Mouse (Mus musculus): Measurements from ENCODE around the gene Hax1. TPM values are rescaled to one million over a fixed set of nuclear protein-coding genes. Genes with fewer than 3 reads are reported as not detected.
A peak's percentile ranks its signal among the peaks of the same experiment; 100 is the strongest.

The Hax1 gene
- total RNA-seq, 1 experiment = 222 TPM

DNA sequence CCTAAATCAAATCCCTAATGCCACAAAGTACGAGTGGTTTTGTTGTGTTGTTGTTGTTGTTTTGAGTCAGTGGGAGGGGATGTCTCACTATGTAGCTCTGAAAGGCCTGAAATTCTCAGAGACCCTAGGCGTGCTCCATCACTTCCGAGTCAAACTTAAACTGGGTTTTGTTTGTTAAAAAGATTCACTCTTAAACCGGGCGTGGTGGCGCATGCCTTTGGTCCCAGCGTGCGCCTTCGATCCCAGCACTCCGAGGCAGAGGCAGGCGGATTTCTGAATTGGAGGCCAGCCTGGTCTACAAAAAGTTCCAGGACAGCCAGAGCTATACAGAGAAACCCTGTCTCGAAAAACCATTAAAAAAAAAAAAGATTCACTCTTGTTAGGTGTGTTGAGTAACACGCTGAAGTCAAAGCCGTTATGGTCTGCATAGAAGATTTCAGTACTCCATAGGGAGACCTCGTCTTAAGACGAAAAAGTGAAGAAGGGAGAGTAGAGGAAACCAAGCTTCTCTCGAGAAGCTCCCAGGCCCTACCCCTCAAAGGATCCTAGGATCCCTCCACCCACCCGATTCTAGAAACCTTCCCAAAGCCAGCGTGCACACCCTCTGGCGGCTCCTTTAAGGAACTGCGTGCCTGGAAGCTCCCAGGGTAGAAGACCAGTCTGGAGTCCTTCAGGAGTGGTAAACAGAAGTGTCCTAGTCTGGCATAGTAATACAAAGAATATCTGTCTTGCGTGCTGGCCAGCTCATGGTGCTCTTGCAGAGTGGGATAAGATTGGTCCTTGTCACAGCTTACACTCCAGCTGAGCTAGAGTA lies 34.4 kb downstream of the Hax1 start:
- in situ Hi-C loops (cut with MboI; ENCODE audit: low sequenced_read_pairs in 2 of 2, unreplicated experiment in 2 of 2) = no loop called here
- Histone ChIP-seq H3K9ac (ENCODE audit: insufficient read depth, low read depth, low read length, poor library complexity, severe bottlenecking) (peak overlapping the region; percentile 87), H3K36me3 (ENCODE audit: control insufficient read depth, insufficient read depth, low read length, poor library complexity, severe bottlenecking) (no peaks in the 10 kb centered on the region), H3K4me3 (ENCODE audit: insufficient read depth in 1 of 2, low read depth in 1 of 2, low read length in 2 of 2, poor library complexity in 1 of 2, severe bottlenecking in 1 of 2) (peak overlapping the region; percentile 87 to 90), H3K27ac (ENCODE audit: insufficient read depth, low read depth, low read length, poor library complexity, severe bottlenecking) (0 out of 2 replicates have a peak overlapping the region, but pooled peaks have one; percentile 48), H3K4me1 (ENCODE audit: control insufficient read depth in 2 of 2, insufficient read depth in 2 of 2, low read length in 2 of 2, poor library complexity in 1 of 2) (peaks cover 0 to 13% of the 10 kb centered on the region in 2 experiments; a peak in 3 of 4 replicates), H3K9me3 (ENCODE audit: control insufficient read depth, insufficient read depth, low read depth, low read length) (no peaks in the 10 kb centered on the region)
- DNase-seq (ENCODE audit: low read depth, low spot score) = peak; percentile 89
- TF ChIP-seq MAFK (IDR thresholded peaks at IDR 0.05; ENCODE audit: insufficient read depth, low read depth, low read length) = no peak
- TF ChIP-seq ZC3H11A (IDR thresholded peaks at IDR 0.05; ENCODE audit: borderline replicate concordance, low read depth, low read length) = no peak
- no peak for TF ChIP-seq ZNF384 (IDR thresholded peaks at IDR 0.05; ENCODE audit: low read depth, low read length)
- no peak for TF ChIP-seq HCFC1 (IDR thresholded peaks at IDR 0.05; ENCODE audit: borderline replicate concordance, insufficient read depth, low read length)
- no peak for TF ChIP-seq CHD2 (IDR thresholded peaks at IDR 0.05; ENCODE audit: low read depth, low read length)

DNA sequence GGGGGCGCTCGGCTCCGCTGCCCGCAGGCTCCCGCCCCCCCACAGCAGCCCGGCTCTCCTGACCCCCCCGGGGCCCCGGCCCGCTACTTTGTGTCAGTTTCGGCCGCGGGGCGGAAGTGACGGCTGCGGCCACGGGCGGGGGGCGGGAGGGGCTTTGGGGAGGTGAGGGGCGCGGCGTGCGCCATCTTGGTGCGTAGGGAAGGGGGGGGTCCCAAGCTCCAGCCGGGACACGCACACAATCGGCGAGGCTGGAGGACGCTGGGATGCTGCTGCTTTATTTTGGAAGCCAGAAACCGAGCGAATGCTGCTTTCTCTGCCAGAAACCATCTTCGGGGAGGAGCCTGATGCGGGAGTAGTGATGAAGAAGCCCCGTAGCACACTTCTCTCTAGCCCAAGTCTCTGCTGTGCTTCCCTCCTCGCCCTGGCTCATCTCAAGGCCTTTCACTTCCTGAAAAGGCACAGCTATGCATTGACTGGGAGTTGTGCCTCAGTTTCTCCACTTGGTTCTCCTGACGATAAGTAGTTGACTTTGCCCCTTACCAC lies 35.3 kb downstream of the Hax1 start, which contains the start of gene Atp8b2:
Gene Atp8b2, minus strand, starts transcription at position 288 of the 543 bp plus-strand sequence.
- Histone ChIP-seq H3K4me1 (ENCODE audit: control insufficient read depth in 2 of 2, insufficient read depth in 2 of 2, low read length in 2 of 2, poor library complexity in 1 of 2) (peaks cover 0 to 17% of the 10 kb centered on the region in 2 experiments; a peak in 3 of 4 replicates), H3K9me3 (ENCODE audit: control insufficient read depth, insufficient read depth, low read depth, low read length) (no peaks in the 10 kb centered on the region), H3K9ac (ENCODE audit: insufficient read depth, low read depth, low read length, poor library complexity, severe bottlenecking) (peak within 1 kb of the TSS; percentile 87), H3K36me3 (ENCODE audit: control insufficient read depth, insufficient read depth, low read length, poor library complexity, severe bottlenecking) (no peaks in the 10 kb centered on the region), H3K27ac (ENCODE audit: insufficient read depth, low read depth, low read length, poor library complexity, severe bottlenecking) (peak within 1 kb of the TSS; percentile 48; the same call in 1 of the 2 replicates), H3K4me3 (ENCODE audit: insufficient read depth in 1 of 2, low read depth in 1 of 2, low read length in 2 of 2, poor library complexity in 1 of 2, severe bottlenecking in 1 of 2) (peak within 1 kb of the TSS; percentile 87 to 90)
- in situ Hi-C loops (cut with MboI; ENCODE audit: low sequenced_read_pairs in 2 of 2, unreplicated experiment in 2 of 2) = no loop called here
- no peak for DNase-seq (ENCODE audit: low read depth, low spot score)
- TF ChIP-seq ZNF384 (IDR thresholded peaks at IDR 0.05; ENCODE audit: low read depth, low read length) (no peak), HCFC1 (IDR thresholded peaks at IDR 0.05; ENCODE audit: borderline replicate concordance, insufficient read depth, low read length) (no peak), ZC3H11A (IDR thresholded peaks at IDR 0.05; ENCODE audit: borderline replicate concordance, low read depth, low read length) (no peak), MAFK (IDR thresholded peaks at IDR 0.05; ENCODE audit: insufficient read depth, low read depth, low read length) (no peak)

GRCm38 (mm10) chr3:89962751-89963220 lies 35.8 kb downstream of the Hax1 start:
- TF ChIP-seq HCFC1 (IDR thresholded peaks at IDR 0.05; ENCODE audit: borderline replicate concordance, insufficient read depth, low read length) = no peak
- TF ChIP-seq ZC3H11A (IDR thresholded peaks at IDR 0.05; ENCODE audit: borderline replicate concordance, low read depth, low read length) = no peak
- no peak for TF ChIP-seq MAFK (IDR thresholded peaks at IDR 0.05; ENCODE audit: insufficient read depth, low read depth, low read length)
- TF ChIP-seq ZNF384 (IDR thresholded peaks at IDR 0.05; ENCODE audit: low read depth, low read length) = no peak
- no peak for TF ChIP-seq CHD2 (IDR thresholded peaks at IDR 0.05; ENCODE audit: low read depth, low read length)
- in situ Hi-C loops (cut with MboI; ENCODE audit: low sequenced_read_pairs in 2 of 2, unreplicated experiment in 2 of 2) = no loop called here
- H3K9me3 ChIP-seq (ENCODE audit: control insufficient read depth, insufficient read depth, low read depth, low read length) = no peaks in the 10 kb centered on the region
- H3K9ac ChIP-seq (ENCODE audit: insufficient read depth, low read depth, low read length, poor library complexity, severe bottlenecking) = peak overlapping the region; percentile 87
- H3K4me3 ChIP-seq (ENCODE audit: insufficient read depth in 1 of 2, low read depth in 1 of 2, low read length in 2 of 2, poor library complexity in 1 of 2, severe bottlenecking in 1 of 2) = peak overlapping the region; percentile 87 to 90
- no peak for DNase-seq (ENCODE audit: low read depth, low spot score)
- no peak overlapping the region for H3K27ac ChIP-seq (ENCODE audit: insufficient read depth, low read depth, low read length, poor library complexity, severe bottlenecking)
- H3K4me1 ChIP-seq (ENCODE audit: control insufficient read depth in 2 of 2, insufficient read depth in 2 of 2, low read length in 2 of 2, poor library complexity in 1 of 2) = peaks cover 0 to 17% of the 10 kb centered on the region in 2 experiments; a peak in 3 of 4 replicates
- no peaks in the 10 kb centered on the region for H3K36me3 ChIP-seq (ENCODE audit: control insufficient read depth, insufficient read depth, low read length, poor library complexity, severe bottlenecking)

- DNase-seq (ENCODE audit: low read depth, low spot score) = no peak
- Histone ChIP-seq H3K4me1 (ENCODE audit: control insufficient read depth in 2 of 2, insufficient read depth in 2 of 2, low read length in 2 of 2, poor library complexity in 1 of 2) (peaks cover 0 to 17% of the 10 kb centered on the region in 2 experiments; a peak in 3 of 4 replicates), H3K4me3 (ENCODE audit: insufficient read depth in 1 of 2, low read depth in 1 of 2, low read length in 2 of 2, poor library complexity in 1 of 2, severe bottlenecking in 1 of 2) (peak overlapping the region; percentile 87 to 90), H3K27ac (ENCODE audit: insufficient read depth, low read depth, low read length, poor library complexity, severe bottlenecking) (no peak overlapping the region), H3K9ac (ENCODE audit: insufficient read depth, low read depth, low read length, poor library complexity, severe bottlenecking) (peak overlapping the region; percentile 87), H3K9me3 (ENCODE audit: control insufficient read depth, insufficient read depth, low read depth, low read length) (no peaks in the 10 kb centered on the region), H3K36me3 (ENCODE audit: control insufficient read depth, insufficient read depth, low read length, poor library complexity, severe bottlenecking) (no peaks in the 10 kb centered on the region)
- in situ Hi-C loops (cut with MboI; ENCODE audit: low sequenced_read_pairs in 2 of 2, unreplicated experiment in 2 of 2) = no loop called here
- TF ChIP-seq HCFC1 (IDR thresholded peaks at IDR 0.05; ENCODE audit: borderline replicate concordance, insufficient read depth, low read length) (no peak), ZNF384 (IDR thresholded peaks at IDR 0.05; ENCODE audit: low read depth, low read length) (no peak), MAFK (IDR thresholded peaks at IDR 0.05; ENCODE audit: insufficient read depth, low read depth, low read length) (no peak), ZC3H11A (IDR thresholded peaks at IDR 0.05; ENCODE audit: borderline replicate concordance, low read depth, low read length) (no peak), CHD2 (IDR thresholded peaks at IDR 0.05; ENCODE audit: low read depth, low read length) (no peak)
These were observed 36.4 kb downstream of the Hax1 start for GRCm38 (mm10) chr3:89962059-89962750.

Measured in ES-E14 (cell line).